Mouse (Mus musculus) heart, embryonic 16.5 days (tissue): ENCODE data around the gene Aven. TPM values are rescaled to one million over a fixed set of nuclear protein-coding genes. Genes with fewer than 3 reads are reported as not detected.

Experiments used
- ATAC-seq: fragments of 200-750 bp; cut with Nextera tagmentation; replicated peaks from 2 replicates; pipeline ENCODE4 v1.8.0; 2017; ENCODE audit warnings: moderate number of reproducible peaks; ENCODE audit not compliant: insufficient read depth, low FRiP score; ENCODE audit errors: extremely low read depth
- H3K27ac ChIP-seq: fragments of 300-500 bp; sonication (generic); 2 replicates; pipeline ENCODE4 v1.5.1; 2014; ENCODE audit warnings: mild to moderate bottlenecking, low read length, control low read depth, moderate library complexity
- H3K27me3 ChIP-seq: fragments of 300-500 bp; sonication (generic); 2 replicates; pipeline ENCODE4 v1.6.1; 2014; ENCODE audit warnings: low read length, mixed read lengths; ENCODE audit not compliant: control insufficient read depth, insufficient read depth
- H3K36me3 ChIP-seq: fragments of 300-500 bp; sonication (generic); 2 replicates; pipeline ENCODE4 v1.6.1; 2014; ENCODE audit not compliant: control insufficient read depth, insufficient read depth
- H3K4me1 ChIP-seq: fragments of 300-500 bp; sonication (generic); 2 replicates; pipeline ENCODE4 v1.6.1; 2014; ENCODE audit warnings: low read length, mixed read lengths; ENCODE audit not compliant: control insufficient read depth, insufficient read depth
- H3K4me2 ChIP-seq: fragments of 300-500 bp; sonication (generic); 2 replicates; pipeline ENCODE4 v1.6.1; 2014; ENCODE audit warnings: low read depth, mild to moderate bottlenecking, control low read depth, low read length
- H3K4me3 ChIP-seq: fragments of 300-500 bp; sonication (generic); 2 replicates; pipeline ENCODE4 v1.5.1; 2014; ENCODE audit warnings: mild to moderate bottlenecking, control low read depth, low read length
- H3K9ac ChIP-seq: fragments of 300-500 bp; sonication (generic); 2 replicates; pipeline ENCODE4 v1.6.1; 2014; ENCODE audit warnings: low read length, control low read depth
- H3K9me3 ChIP-seq: fragments of 300-500 bp; sonication (generic); replicated peaks from 2 replicates; pipeline ENCODE4 v1.6.1; 2016; ENCODE audit warnings: low read length; ENCODE audit not compliant: control insufficient read depth
- WGBS: fragments of 180-500 bp; shearing (Covaris S2); extraction: QIAGEN DNeasy Blood & Tissue Kit; methylation state at CpG from one replicate; pipeline ENCODE4 v1.1.7; 2014; 5-methylcytosine and 5-hydroxymethylcytosine counted together
- polyA plus RNA-seq: library from polyadenylated mRNA; unstranded; fragments of >200 nt; fragmentation: Nextera tagmentation; extraction: Ambion mirVana; gene quantifications from 2 replicates; pipeline ENCODE4 v1.2.1, GENCODE M21; 2015

Gene Aven
- polyA plus RNA-seq, 1 experiment from 2014 or later: 4.0 TPM

- ATAC-seq: peak; percentile 98
- H3K27me3 ChIP-seq: no peaks in the 10 kb centered on the region
- H3K4me1 ChIP-seq: peaks cover 10% of the 10 kb centered on the region
- H3K4me2 ChIP-seq: peak within 1 kb of the TSS; percentile 89
- peaks cover 2% of the 10 kb centered on the region for H3K36me3 ChIP-seq
- WGBS: under 1% methylated on average over 49 of the region's 49 CpGs
- peak within 1 kb of the TSS; percentile 87 for H3K9ac ChIP-seq
- peak within 1 kb of the TSS; percentile 81 for H3K4me3 ChIP-seq
- no peaks in the 10 kb centered on the region for H3K9me3 ChIP-seq
- H3K27ac ChIP-seq: peak within 1 kb of the TSS; percentile 92
Measured at GRCm38 (mm10) chr2:112454862-112455564, 37.8 kb upstream of the Aven start, which contains the start of gene Emc7. TSS of gene Emc7 (plus strand) at chr2:112454997.

GRCm38 (mm10) chr2:112460557-112460956 lies 32.2 kb upstream of the Aven start:
- peaks cover 20% of the 10 kb centered on the region for H3K36me3 ChIP-seq
- no peak overlapping the region for H3K9ac ChIP-seq
- no peak overlapping the region for H3K4me2 ChIP-seq
- ATAC-seq: no peak
- 91% methylated on average over 3 of the region's 3 CpGs for WGBS
- H3K4me3 ChIP-seq: no peak overlapping the region
- peaks cover 6% of the 10 kb centered on the region for H3K4me1 ChIP-seq
- H3K9me3 ChIP-seq: no peaks in the 10 kb centered on the region
- no peaks in the 10 kb centered on the region for H3K27me3 ChIP-seq
- H3K27ac ChIP-seq: no peak overlapping the region

- ATAC-seq: no peak
- H3K9ac ChIP-seq: no peak overlapping the region
- H3K27me3 ChIP-seq: no peaks in the 10 kb centered on the region
- H3K4me2 ChIP-seq: no peak overlapping the region
- peaks cover 7% of the 10 kb centered on the region for H3K4me1 ChIP-seq
- no peaks in the 10 kb centered on the region for H3K9me3 ChIP-seq
- no peak overlapping the region for H3K4me3 ChIP-seq
- H3K27ac ChIP-seq: no peak overlapping the region
- peaks cover 22% of the 10 kb centered on the region for H3K36me3 ChIP-seq
Measured at GRCm38 (mm10) chr2:112469542-112469941, 23.2 kb upstream of the Aven start.

- WGBS: 49% methylated on average over 5 of the region's 5 CpGs
- Histone ChIP-seq H3K4me3 (no peak overlapping the region), H3K4me2 (no peak overlapping the region), H3K27ac (peak overlapping the region; percentile 72), H3K27me3 (no peaks in the 10 kb centered on the region), H3K4me1 (peaks cover 7% of the 10 kb centered on the region), H3K9ac (no peak overlapping the region), H3K36me3 (peaks cover 18% of the 10 kb centered on the region), H3K9me3 (no peaks in the 10 kb centered on the region)
- ATAC-seq: peak; percentile 63
Measured at GRCm38 (mm10) chr2:112470961-112471381, 21.8 kb upstream of the Aven start.

- no peak overlapping the region for H3K4me2 ChIP-seq
- no peak overlapping the region for H3K9ac ChIP-seq
- WGBS: 90% methylated on average over 2 of the region's 2 CpGs
- H3K4me3 ChIP-seq: no peak overlapping the region
- no peaks in the 10 kb centered on the region for H3K9me3 ChIP-seq
- ATAC-seq: no peak
- peaks cover 15% of the 10 kb centered on the region for H3K36me3 ChIP-seq
- H3K27me3 ChIP-seq: no peaks in the 10 kb centered on the region
- H3K4me1 ChIP-seq: peaks cover 7% of the 10 kb centered on the region
- H3K27ac ChIP-seq: no peak overlapping the region
Measured at GRCm38 (mm10) chr2:112472076-112472475, 20.7 kb upstream of the Aven start.

GRCm38 (mm10) chr2:112474997-112475724 lies 17.6 kb upstream of the Aven start:
- no peaks in the 10 kb centered on the region for H3K27me3 ChIP-seq
- H3K9me3 ChIP-seq: no peaks in the 10 kb centered on the region
- 61% methylated on average over 5 of the region's 5 CpGs for WGBS
- H3K27ac ChIP-seq: no peak overlapping the region
- H3K9ac ChIP-seq: no peak overlapping the region
- ATAC-seq: no peak
- no peak overlapping the region for H3K4me2 ChIP-seq
- H3K4me1 ChIP-seq: peaks cover 6% of the 10 kb centered on the region
- no peaks in the 10 kb centered on the region for H3K36me3 ChIP-seq
- no peak overlapping the region for H3K4me3 ChIP-seq

GRCm38 (mm10) chr2:112476554-112476953 lies 16.2 kb upstream of the Aven start:
- no peak overlapping the region for H3K9ac ChIP-seq
- no peaks in the 10 kb centered on the region; the same call in 1 of the 2 replicates for H3K4me1 ChIP-seq
- no peaks in the 10 kb centered on the region for H3K27me3 ChIP-seq
- no peaks in the 10 kb centered on the region for H3K36me3 ChIP-seq
- H3K4me3 ChIP-seq: no peak overlapping the region
- no peak for ATAC-seq
- no peaks in the 10 kb centered on the region for H3K9me3 ChIP-seq
- no peak overlapping the region for H3K4me2 ChIP-seq
- 72% methylated on average over 6 of the region's 6 CpGs for WGBS
- H3K27ac ChIP-seq: no peak overlapping the region

GRCm38 (mm10) chr2:112480669-112481068 lies 12.1 kb upstream of the Aven start, which contains the start of gene Chrm5:
TSS of gene Chrm5 (minus strand) at chr2:112480769.
- WGBS: 87% methylated on average over 5 of the region's 5 CpGs
- H3K4me3 ChIP-seq: no peak within 1 kb of the TSS
- H3K4me1 ChIP-seq: no peaks in the 10 kb centered on the region
- no peak within 1 kb of the TSS for H3K27ac ChIP-seq
- no peak within 1 kb of the TSS for H3K4me2 ChIP-seq
- ATAC-seq: no peak
- H3K9me3 ChIP-seq: no peaks in the 10 kb centered on the region
- H3K36me3 ChIP-seq: no peaks in the 10 kb centered on the region
- H3K9ac ChIP-seq: no peak within 1 kb of the TSS
- no peaks in the 10 kb centered on the region for H3K27me3 ChIP-seq

- Histone ChIP-seq H3K27me3 (no peaks in the 10 kb centered on the region), H3K9ac (no peak overlapping the region), H3K27ac (no peak overlapping the region), H3K9me3 (no peaks in the 10 kb centered on the region), H3K4me1 (no peaks in the 10 kb centered on the region), H3K36me3 (no peaks in the 10 kb centered on the region), H3K4me2 (no peak overlapping the region), H3K4me3 (no peak overlapping the region)
- no peak for ATAC-seq
- 0% methylated on average over 2 of the region's 2 CpGs for WGBS
Measured at GRCm38 (mm10) chr2:112481564-112481963, 11.2 kb upstream of the Aven start.
